Mouse (Mus musculus) spleen, adult 2 months (tissue): Measurements from ENCODE around the gene Tbc1d1. TPM values are rescaled to one million over a fixed set of nuclear protein-coding genes. Genes with fewer than 3 reads are reported as not detected.
"Not testable (repeated sequence)": the region's sequence is repeated elsewhere in the genome, so short reads cannot be mapped to it uniquely, and the experiment has no call there.

ENCODE experiments used
- DNase-seq, 2 experiments: peaks; one replicate each; pipeline versions ENCODE4 v3.0.0 to v3.0.0-alpha.2; 2012 to 2021; ENCODE audit warnings: low spot score in 2 of 2, low read depth in 1 of 2
- H3K27ac ChIP-seq: fragments of 200-500 bp; 2 replicates; pipeline ENCODE4 v1.5.1; 2012; ENCODE audit warnings: low read length, inconsistent platforms; ENCODE audit not compliant: insufficient read depth
- H3K27me3 ChIP-seq: fragments of 200-500 bp; 2 replicates; pipeline ENCODE4 v1.6.1; 2012; ENCODE audit warnings: mild to moderate bottlenecking, moderate library complexity, low read length, inconsistent platforms; ENCODE audit not compliant: control insufficient read depth, insufficient read depth
- H3K36me3 ChIP-seq: fragments of 200-500 bp; 2 replicates; pipeline ENCODE4 v1.6.1; 2012; ENCODE audit warnings: mild to moderate bottlenecking, low read length, inconsistent platforms; ENCODE audit not compliant: control insufficient read depth, insufficient read depth
- H3K4me1 ChIP-seq: fragments of 200-500 bp; 2 replicates; pipeline ENCODE4 v1.6.1; 2011; ENCODE audit warnings: inconsistent platforms; ENCODE audit not compliant: control insufficient read depth, insufficient read depth, insufficient read length
- H3K4me3 ChIP-seq: fragments of 200-500 bp; 2 replicates; pipeline ENCODE4 v1.5.1; 2011; ENCODE audit warnings: mild to moderate bottlenecking, inconsistent platforms; ENCODE audit not compliant: insufficient read depth, insufficient read length; ENCODE audit errors: extremely low read depth
- CTCF ChIP-seq: fragments of 200-500 bp; IDR thresholded peaks from 2 replicates; pipeline ENCODE4 v1.5.1; 2011; ENCODE audit warnings: mild to moderate bottlenecking, inconsistent platforms; ENCODE audit not compliant: insufficient read depth, insufficient read length, insufficient replicate concordance; ENCODE audit errors: extremely low read depth
- POLR2A ChIP-seq: fragments of 200-500 bp; IDR thresholded peaks from 2 replicates; pipeline ENCODE4 v1.6.1; 2011; ENCODE audit warnings: low read depth, low read length, inconsistent platforms
- WGBS: fragments of 180-500 bp; shearing (Covaris S2); methylation state at CpG from one replicate; pipeline ENCODE4 v1.1.7; 2018; 5-methylcytosine and 5-hydroxymethylcytosine counted together
- polyA plus RNA-seq: library from polyadenylated mRNA; depleted of rRNA; stranded (reverse); fragments of >200 nt; gene quantifications from 2 replicates; pipeline ENCODE4 v1.2.3, GENCODE M21; 2012

Tbc1d1 gene
- polyA plus RNA-seq, 1 experiment: 16.8 TPM

DNA sequence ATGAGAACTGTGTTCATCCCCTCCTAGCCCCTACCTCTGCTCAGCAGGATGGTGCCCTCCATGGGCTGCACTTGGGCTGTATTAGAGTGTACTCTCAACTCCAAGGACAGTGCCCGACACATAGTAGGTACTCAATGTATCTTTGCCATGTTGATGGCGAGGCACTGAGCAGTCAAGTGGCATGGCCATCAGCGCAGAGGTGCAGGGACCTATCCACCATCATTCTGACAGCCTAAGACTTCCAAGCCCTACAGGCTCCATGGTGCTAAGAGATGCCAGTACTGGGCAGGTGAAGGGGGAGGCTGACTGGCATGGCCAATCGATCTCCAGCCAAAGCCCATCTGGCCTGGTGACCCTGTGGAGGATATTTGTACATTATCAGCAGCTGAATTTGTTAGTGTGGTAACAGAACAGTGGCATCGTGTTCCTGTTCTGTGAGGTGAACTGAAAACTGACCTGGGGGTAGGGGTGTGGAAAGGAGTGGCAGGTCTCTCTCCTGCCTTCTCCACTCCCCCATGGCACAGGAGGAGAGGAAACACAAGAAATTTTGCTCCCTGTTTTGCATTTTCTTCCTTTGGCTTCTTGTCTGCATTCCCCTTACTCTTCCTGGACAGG lies 169.7 kb downstream of the Tbc1d1 start:
- no peak for DNase-seq
- Histone ChIP-seq H3K4me1 (no peaks in the 10 kb centered on the region), H3K27ac (peak overlapping the region; percentile 0; the same call in 1 of the 2 replicates), H3K36me3 (peaks cover 36% of the 10 kb centered on the region), H3K27me3 (no peaks in the 10 kb centered on the region), H3K4me3 (no peak overlapping the region)
- TF ChIP-seq POLR2A: no peak
- no peak for TF ChIP-seq CTCF
- WGBS: 90% methylated on average over 5 of the region's 5 CpGs

DNA sequence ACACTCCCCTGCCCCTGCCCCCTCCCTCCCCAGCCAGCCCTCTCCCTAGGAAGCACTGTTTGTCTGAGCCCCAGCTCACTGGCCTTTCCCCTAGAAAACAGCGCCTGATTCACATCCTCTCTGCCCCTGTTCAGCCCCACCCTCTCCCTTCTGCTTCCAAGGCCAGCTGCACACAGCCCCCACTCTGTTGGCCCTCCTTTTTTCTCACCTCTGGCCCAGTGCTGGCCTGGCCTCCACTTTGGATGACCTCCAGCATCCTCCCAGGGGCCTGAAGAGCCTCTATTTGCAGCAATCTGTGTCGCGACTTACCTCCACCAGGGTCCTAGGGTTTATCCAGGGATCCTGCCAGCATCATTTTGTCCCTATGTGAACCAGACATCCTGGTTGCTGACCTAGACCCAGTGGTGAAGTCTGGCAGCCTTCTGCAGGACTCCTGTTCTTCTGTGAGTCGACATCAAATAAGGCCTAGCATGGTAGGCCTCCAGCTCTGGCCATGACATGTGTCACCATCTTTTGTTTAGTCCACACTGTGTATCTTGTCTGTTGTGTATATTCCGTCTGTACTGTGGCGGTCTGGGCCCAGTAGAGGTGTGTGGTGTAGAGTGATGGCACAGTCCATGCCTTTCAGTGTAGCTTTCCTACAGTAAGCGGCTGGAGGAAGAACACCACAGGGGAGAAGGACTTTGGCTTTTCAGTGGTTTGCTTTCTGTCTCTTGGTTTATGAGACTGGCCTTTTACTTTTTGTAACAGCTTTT lies 170.5 kb downstream of the Tbc1d1 start:
- H3K4me3 ChIP-seq: no peak overlapping the region
- TF ChIP-seq CTCF (no peak), POLR2A (no peak)
- H3K36me3 ChIP-seq: peaks cover 33% of the 10 kb centered on the region
- no peaks in the 10 kb centered on the region for H3K27me3 ChIP-seq
- H3K27ac ChIP-seq: no peak overlapping the region
- DNase-seq: no peak
- 86% methylated on average over 7 of the region's 7 CpGs for WGBS
- no peaks in the 10 kb centered on the region for H3K4me1 ChIP-seq

DNA sequence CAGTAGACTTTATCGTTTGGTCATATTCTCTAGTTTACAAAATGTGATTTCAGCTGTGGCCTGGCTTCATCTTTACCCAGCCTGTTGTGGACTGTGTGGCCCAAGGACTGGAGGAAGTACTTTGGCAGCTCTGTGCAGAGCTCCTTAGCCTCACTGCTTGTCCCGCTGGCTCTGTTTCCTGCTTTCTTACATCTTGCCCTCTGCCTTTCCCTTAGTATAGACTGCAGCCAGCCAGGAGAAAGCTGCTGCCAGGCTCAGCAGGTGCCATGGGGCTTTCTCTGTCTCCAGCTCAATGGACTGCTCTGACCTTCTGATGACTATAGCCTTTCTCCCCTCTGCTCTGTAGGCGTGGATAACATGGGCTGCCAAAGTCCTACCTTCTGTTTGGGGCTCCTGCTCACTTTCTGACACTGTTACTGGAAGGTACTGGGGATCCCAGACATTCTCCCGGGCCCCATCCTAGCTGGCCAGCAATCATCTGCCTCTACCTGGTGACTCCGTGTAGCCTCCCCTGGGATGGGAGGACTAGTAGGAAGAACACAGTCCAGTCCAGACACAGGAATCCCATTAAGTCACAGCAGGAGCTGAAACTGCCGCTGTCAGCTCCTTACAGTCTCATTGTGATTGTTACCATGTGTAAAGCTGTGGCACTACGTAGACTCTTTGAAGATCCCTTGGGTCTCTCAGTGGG lies 171.3 kb downstream of the Tbc1d1 start:
- no peaks in the 10 kb centered on the region for H3K27me3 ChIP-seq
- DNase-seq: no peak

DNA sequence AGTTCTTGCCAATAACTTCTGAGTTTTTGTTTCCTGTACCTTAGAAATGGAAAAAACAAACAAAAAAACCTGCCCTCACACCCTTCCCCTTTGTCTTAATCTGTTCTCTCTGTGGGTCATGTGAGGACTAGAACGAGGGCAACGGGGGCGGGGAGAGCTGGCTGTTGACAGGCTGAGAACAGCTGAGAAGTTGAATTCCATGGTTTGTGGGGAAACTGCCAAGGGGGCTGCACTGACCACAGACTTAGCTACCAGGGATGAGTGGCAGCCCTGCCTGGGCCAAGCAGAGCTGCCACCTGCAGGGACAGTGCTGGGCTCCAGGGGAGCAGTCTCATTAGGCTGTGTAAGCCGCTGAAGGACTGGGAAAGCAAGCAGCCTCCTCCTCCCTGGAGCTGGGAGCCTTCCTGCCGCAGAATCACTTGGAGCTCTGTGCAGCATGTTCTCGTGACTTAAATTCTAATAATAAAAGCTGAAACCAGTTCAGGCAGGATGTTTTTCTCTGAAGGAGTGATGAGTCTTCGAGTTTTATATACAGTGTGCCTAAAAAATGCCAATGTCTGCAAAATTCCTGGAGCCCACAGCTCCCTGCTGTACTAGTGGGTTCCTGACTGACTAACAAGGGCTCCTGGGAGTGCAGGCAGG lies 180.8 kb downstream of the Tbc1d1 start:
- peak overlapping the region; percentile 77 for H3K27ac ChIP-seq
- 29% methylated on average over 7 of the region's 7 CpGs for WGBS
- H3K4me3 ChIP-seq: no peak overlapping the region
- DNase-seq: no peak
- peaks cover 18% of the 10 kb centered on the region for H3K36me3 ChIP-seq
- no peaks in the 10 kb centered on the region for H3K27me3 ChIP-seq
- H3K4me1 ChIP-seq: no peaks in the 10 kb centered on the region
- TF ChIP-seq POLR2A (no peak), CTCF (no peak)

More for the DNA sequence above, 171.3 kb downstream of the Tbc1d1 start:
- H3K27ac ChIP-seq: no peak overlapping the region
- peaks cover 32% of the 10 kb centered on the region for H3K36me3 ChIP-seq
- WGBS: 85% methylated on average over 7 of the region's 7 CpGs
- H3K4me3 ChIP-seq: no peak overlapping the region
- TF ChIP-seq POLR2A: no peak
- no peak for TF ChIP-seq CTCF
- H3K4me1 ChIP-seq: no peaks in the 10 kb centered on the region

DNA sequence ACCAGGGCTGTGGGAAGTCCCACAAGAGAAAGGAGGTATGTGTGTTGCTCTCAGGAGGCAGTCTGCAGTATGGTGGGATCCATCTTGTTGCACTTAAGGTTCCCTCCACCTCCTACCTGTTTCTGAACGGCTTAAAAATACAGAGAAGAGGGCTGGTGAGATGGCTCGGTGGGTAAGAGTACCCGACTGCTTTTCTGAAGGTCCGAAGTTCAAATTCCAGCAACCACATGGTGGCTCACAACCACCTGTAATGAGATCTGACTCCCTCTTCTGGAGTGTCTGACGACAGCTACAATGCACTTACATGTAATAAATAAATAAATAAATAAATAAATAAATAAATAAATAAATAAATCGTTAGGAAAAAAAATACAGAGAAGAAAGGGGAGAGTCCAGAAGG lies 182.7 kb downstream of the Tbc1d1 start:
- not testable (repeated sequence) for H3K27ac ChIP-seq, H3K4me1 ChIP-seq, DNase-seq, H3K27me3 ChIP-seq, H3K4me3 ChIP-seq
- WGBS: 78% methylated on average over 6 of the region's 6 CpGs
- H3K36me3 ChIP-seq: peaks cover 13% of the 10 kb centered on the region

DNA sequence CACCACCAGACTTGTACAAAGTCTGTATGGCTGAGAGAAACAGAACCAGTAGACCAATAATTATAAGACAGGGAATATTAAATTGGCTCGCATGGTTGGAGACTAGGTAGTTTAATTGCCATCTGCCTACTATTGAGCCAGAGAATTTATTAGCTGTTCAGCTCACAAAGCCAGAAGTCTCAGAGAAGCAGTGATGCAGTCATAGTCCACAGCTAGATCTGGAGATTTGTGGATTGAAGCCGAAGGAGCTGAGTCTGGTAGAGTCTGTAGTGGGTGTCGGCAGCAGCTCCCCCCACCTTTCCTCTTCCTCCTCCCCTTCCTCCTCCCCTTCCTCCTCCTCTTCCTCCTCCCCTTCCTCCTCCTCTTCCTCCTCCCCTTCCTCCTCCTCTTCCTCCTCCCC lies 184.3 kb downstream of the Tbc1d1 start:
- Histone ChIP-seq H3K27ac (no peak overlapping the region), H3K4me1 (peaks cover 7% of the 10 kb centered on the region; the same call in 1 of the 2 replicates), H3K27me3 (no peaks in the 10 kb centered on the region), H3K36me3 (peaks cover 8% of the 10 kb centered on the region; the same call in 1 of the 2 replicates), H3K4me3 (no peak overlapping the region)
- no peak for DNase-seq
- 94% methylated on average over 3 of the region's 3 CpGs for WGBS
- TF ChIP-seq CTCF (no peak), POLR2A (no peak)
